Mouse (Mus musculus) adrenal gland, postnatal 10 days (tissue): ENCODE data around the gene Hist1h4a. TPM values are rescaled to one million over a fixed set of nuclear protein-coding genes. Genes with fewer than 3 reads are reported as not detected.

ENCODE experiments used
- DNase-seq: peaks from one replicate; pipeline ENCODE4 v3.0.0; 2021; ENCODE audit warnings: mixed read lengths
- total RNA-seq, 2 experiments: library from RNA; stranded (reverse); gene quantifications; 2 replicates each; pipeline ENCODE4 v1.2.3; 2021

Gene Hist1h4a
- total RNA-seq, 2 experiments from 2014 or later, result 238 to 251 TPM

DNA sequence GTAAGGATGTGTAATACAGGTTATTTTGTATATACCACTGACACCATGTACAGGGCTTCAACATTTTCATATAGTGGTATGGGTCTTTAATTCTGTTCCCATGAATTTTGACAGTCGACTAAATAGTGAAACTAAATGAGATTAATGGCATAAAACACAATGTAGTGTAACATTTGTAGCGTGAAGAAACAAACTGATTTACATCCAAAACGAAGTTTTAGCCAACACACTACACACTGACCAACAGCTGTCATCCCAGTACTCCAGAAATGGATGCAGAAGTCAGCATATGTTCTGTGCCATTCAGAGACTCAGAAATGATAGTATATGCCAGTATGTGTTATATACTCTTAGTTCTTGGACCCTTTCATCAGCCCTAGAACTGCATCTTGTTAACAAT, 3.1 kb downstream of the Hist1h4a start:
- no peak for DNase-seq

DNA sequence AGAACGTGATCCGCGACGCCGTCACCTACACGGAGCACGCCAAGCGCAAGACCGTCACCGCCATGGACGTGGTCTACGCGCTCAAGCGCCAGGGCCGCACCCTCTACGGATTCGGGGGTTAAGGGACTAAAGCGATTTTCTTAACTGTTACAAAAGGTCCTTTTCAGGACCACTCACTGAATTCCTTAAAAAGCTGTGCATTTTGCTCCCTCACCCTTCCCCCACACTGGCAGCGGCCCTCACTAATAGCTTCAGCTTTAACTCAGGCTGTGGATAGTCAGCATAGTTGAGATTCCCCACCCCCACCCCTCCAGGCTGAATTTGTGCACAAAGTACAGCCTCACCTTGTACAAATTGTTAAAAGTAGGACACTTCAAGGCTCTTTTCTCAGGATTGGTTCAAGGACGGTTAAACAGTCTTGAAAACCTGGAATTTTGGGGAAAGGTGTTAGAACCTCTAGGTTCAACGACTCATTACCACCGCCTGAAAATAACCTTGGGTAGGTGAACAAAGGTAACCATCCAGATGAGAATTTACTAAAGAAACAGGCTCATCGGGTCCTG, 3.7 kb downstream of the Hist1h4a start:
- DNase-seq, result no peak

DNA sequence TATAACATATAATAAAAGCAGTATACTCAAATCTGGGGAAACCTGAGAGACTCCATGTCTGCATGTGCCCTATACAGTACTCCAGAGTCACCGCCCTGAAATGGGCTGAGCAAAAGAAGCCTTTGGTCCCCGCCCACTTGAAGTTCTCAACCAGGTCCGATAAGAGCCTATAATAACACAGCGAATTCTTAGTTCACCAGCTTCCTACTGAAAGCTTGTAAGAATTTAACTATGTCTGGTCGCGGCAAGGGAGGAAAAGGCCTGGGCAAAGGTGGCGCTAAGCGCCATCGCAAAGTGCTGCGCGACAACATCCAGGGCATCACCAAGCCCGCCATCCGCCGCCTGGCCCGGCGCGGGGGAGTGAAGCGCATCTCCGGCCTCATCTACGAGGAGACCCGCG, 4.2 kb downstream of the Hist1h4a start, which contains the start of gene Hist1h4b:
Hist1h4b (plus strand) TSS at position 224 of the 400 bp plus-strand sequence.
- peak; percentile 91 for DNase-seq

DNA sequence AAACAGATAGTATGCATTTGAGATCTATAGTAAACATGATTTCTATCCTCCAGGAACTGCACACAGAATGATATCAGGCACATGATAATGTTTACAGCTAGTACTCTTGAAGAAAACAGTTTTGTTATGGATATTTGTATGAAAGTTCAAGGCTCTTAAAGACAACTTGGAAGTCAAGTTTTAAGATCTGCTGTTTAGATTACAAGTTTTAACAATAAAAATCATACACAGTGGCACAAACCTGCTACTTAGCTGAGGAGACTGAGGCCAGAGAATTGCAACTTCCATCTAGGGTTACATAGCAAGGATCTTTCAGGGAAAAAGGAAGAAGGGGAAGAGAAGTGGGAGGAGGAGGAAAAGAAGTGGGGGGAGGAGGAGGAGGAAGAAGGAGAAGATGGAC, 6.0 kb downstream of the Hist1h4a start:
- no peak for DNase-seq

DNA sequence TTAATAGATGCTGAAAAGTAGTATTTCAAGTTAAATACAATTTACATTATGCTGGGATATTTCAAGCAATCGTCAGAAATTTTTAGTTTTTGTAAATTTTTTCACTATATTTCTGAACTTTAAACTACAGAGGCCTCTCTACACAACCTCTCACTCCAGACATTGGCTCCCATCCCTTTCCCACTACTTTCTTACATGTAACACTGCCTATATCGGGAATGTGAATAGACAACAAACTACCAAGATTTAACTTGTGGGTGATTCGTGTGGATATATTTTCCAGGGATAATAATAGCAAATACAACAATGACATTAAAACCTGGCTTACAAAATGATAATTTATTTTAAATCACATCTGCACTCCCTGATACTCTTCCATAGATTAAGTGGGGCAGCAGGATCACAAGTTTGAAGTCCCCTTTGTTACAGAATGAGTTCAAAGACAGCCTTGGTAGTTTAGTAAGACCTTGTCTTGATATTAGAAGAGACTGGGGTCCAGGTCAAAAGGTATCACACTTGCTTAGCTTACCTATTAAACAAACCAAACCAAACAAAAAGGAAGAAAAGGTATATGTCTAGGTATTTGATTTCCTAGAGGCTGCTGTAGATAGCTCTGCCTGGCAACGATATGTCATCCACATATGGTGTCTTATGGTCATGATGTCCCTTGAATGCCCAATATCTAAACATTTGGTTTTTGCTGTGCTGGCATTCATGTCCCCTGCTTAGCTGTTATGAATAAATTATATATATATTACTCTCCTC, 7.5 kb downstream of the Hist1h4a start:
- no peak for DNase-seq

DNA sequence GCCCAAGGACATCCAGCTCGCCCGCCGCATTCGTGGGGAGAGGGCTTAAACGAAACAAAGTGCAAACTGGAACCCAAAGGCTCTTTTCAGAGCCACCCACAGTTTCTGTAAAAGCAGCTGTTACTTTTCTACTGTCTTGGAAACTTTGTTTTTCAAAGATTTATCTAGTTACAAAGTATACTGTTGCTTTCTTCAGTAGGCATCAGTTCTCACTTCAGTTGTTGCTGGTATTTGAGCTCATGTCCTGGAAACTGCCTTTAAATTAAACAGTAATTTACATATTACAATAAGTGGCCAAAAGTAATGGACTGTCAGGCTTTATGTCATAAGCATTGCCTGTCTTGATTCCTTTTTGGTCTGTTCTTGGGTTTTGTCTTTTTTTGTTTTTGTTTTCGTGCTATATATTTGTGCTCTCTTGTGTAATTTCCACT, 8.3 kb downstream of the Hist1h4a start:
- no peak for DNase-seq

DNA sequence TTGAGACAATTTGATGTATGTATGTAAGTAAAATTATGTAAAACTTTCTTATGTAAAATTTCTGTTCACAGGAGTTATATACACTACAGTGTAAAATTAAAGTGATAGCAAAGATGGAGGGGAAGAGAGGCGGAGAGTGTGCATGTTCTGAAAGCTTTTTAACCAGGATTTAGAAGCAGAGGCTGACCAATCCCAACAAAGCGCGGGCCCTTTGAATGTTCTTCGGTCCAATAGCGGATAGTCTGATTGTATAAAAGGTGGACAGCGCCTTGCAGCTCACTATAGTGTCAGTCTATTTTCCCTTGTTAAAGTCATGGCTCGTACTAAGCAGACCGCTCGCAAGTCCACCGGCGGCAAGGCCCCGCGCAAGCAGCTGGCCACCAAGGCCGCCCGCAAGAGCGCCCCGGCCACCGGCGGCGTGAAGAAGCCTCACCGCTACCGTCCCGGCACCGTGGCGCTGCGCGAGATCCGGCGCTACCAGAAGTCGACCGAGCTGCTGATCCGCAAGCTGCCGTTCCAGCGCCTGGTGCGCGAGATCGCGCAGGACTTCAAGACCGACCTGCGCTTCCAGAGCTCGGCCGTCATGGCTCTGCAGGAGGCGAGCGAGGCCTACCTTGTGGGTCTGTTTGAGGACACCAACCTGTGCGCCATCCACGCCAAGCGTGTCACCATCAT, 8.8 kb downstream of the Hist1h4a start, which contains the start of gene Hist1h3b:
Hist1h3b (plus strand) TSS at position 201 of the 675 bp plus-strand sequence.
- DNase-seq, result peak; percentile 93

DNA sequence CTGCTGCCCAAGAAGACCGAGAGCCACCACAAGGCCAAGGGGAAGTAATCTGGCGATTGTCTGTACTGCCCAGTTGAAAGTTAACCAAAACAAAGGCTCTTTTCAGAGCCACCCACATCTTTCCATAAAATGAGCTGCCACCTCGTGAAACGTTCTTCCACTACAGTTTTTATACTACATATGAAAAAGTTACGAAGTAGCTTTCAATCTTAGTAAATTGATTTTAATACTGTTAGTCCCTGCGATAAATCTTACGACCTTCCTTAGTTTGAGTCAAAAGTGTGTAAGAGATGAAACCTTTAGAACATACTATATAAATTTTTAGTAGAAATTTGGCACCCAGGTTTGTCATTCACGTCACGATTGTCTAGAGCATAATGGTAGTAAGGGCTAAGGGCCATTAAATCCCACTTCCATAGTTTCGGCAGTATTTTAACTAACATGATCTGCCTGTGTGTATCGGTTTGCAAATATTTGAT, 9.5 kb downstream of the Hist1h4a start:
- DNase-seq, result no peak

DNA sequence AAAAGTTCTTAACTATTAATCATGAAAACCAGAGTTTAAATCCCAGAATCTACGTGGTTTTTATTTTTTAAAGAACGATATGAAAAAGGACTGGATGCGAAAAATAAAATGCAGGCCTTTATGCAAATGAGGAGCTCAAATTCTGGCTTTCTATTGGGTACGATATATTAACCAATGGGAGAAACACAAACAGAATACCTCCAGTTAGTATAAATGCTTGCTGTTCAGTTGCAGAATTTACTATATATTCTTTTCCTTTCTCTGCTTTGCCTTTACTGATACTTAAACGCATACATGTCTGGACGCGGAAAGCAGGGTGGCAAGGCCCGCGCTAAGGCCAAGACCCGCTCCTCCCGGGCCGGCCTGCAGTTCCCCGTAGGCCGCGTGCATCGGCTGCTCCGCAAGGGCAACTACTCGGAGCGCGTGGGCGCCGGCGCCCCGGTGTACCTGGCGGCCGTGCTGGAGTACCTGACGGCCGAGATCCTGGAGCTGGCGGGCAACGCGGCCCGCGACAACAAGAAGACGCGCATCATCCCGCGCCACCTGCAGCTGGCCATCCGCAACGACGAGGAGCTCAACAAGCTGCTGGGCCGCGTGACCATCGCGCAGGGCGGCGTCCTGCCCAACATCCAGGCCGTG, 10.1 kb downstream of the Hist1h4a start, which contains the start of gene Hist1h2ab:
Hist1h2ab (plus strand) TSS at position 288 of the 639 bp plus-strand sequence.
- peak; percentile 61 for DNase-seq

DNA sequence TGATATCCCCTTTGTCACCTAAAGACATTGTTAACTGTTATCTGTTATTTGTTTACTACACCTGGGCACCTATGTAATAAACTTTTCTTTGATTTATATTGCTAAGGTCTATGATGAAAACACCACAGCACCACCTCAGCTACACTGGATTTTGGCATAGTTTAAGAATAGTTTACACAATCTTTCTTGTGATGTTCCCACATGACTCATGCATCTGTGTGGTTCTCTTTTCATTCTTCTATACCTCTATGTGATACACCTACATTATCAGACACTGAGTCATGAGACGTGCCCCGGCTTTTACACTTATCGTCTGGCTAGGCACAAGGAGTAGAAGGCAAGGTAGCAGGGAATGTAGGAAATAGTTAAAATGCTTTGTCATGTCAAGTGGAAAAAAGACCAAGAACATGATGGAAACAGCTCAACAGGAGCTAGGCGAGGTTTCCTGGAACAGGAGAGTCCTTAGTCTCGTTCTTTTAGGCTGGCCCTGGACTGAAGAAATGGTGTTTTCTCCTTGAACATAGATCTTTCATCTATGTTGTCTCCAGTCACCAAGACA, 11.4 kb downstream of the Hist1h4a start:
- no peak for DNase-seq

DNA sequence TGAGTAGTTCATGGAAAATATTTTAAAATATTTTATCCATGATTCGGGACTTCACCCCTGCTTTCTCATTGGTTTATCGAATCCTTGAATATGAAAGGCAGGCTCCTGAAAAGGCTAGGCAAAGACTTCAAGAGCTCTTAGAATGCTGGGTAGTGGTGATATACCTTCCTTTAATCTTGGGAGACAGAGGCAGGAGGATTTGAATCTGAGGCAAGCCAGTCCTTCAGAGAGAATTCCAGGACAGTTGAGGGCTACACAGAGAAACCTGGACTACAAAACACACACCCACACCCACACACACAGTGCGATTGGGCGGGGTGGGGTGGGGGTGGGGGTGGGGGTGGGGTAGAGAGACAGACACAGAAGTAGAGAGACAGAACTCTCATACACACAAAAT, 13.1 kb downstream of the Hist1h4a start:
- no peak for DNase-seq

DNA sequence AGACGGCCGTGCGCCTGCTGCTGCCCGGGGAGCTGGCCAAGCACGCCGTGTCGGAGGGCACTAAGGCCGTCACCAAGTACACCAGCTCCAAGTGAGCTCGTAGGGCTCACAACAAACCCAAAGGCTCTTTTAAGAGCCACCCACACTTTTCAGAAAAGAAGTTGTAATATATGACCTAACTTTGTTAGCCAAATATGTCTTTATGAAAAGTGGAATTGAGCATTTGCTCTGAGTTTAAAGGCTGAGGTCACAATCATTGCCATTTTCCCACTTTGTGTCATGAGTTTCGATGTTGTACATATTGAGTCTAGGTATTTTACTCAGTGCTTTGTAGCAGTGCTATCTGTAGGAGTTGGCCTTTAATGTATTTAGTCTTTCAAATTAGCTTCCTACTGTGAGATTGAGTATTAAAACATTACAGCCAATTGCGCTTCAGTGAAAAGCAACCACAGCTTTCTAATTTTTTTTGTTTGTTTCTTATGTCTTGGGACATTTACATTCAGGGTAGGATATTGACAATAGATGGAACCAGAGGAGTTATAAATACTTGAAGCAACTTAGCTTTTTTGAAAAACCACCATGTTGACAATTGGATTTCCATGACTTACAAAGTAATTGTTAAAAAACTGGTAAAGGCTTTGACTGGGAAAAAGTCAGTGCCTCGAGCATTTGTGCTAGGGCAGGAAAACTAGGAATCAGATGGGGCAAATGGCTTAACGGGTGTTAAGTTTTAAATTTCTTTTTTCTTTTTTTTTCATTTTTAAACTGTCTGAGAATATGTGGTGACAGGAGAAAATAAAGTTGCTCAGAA, 13.7 kb downstream of the Hist1h4a start:
- DNase-seq, result no peak

DNA sequence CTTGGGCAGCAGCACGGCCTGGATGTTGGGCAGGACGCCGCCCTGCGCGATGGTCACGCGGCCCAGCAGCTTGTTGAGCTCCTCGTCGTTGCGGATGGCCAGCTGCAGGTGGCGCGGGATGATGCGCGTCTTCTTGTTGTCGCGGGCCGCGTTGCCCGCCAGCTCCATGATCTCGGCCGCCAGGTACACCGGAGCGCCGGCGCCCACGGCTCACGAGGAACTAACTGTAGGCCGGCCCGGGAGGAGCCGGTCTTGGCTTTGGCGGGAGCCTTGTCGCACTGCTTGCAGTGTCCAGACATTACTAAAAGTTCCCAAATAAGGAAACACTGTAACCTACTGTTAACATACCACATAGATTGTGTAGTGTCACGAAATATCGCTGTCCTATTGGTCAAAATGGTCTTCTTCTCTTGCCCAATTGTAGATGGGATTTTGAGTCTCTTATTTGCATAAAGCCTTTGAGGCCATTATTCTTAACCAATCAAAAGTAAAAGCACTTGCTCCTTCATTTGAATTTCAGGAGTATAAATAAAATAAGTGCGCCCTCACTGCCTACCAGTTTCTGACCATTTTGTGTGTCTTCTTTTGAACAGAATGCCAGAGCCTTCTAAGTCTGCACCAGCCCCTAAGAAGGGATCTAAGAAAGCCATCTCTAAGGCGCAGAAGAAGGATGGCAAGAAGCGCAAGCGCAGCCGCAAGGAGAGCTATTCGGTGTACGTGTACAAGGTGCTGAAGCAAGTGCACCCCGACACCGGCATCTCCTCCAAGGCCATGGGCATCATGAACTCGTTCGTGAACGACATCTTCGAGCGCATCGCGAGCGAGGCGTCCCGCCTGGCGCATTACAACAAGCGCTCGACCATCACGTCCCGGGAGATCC, 14.6 kb downstream of the Hist1h4a start, which contains the start of gene Hist1h2bb:
Hist1h2bb (plus strand) TSS at position 534 of the 880 bp plus-strand sequence.
- peak; percentile 72 for DNase-seq

DNA sequence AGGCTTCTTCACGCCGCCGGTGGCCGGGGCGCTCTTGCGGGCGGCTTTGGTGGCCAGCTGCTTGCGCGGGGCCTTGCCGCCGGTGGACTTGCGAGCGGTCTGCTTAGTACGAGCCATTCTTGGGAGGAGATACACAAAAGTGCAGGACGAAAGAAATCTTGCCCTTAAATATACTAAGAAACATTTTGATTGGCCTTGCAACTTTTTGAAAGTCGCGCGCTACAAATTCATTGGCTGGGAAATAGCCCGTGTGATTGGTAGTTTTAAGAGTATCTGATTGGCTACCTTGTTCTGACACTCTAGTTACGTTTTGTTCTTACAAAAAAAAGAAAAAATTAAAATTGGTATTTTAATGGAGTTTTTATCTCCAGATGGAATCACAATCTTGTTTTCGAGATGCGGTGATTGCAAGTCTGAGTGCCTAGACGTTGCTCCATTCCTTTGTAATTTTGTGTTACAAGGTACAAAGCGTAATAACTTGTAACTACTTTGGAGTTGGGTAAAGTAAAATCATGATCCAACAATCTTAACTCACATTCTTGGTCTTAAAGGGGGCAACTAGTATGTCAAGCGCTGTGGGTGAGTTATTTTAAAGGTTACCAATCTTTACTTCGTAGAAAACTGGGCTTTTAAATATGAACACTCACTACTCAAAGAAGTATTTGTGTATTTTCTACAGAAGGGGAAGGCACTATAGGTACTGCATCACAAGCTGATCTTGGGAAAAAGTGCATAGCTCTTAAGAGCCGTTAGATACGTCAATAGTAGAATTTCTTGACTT, 15.5 kb downstream of the Hist1h4a start, which contains the start of gene Hist1h3c:
Hist1h3c (minus strand) TSS at position 222 of the 781 bp plus-strand sequence.
- peak; percentile 86 for DNase-seq

DNA sequence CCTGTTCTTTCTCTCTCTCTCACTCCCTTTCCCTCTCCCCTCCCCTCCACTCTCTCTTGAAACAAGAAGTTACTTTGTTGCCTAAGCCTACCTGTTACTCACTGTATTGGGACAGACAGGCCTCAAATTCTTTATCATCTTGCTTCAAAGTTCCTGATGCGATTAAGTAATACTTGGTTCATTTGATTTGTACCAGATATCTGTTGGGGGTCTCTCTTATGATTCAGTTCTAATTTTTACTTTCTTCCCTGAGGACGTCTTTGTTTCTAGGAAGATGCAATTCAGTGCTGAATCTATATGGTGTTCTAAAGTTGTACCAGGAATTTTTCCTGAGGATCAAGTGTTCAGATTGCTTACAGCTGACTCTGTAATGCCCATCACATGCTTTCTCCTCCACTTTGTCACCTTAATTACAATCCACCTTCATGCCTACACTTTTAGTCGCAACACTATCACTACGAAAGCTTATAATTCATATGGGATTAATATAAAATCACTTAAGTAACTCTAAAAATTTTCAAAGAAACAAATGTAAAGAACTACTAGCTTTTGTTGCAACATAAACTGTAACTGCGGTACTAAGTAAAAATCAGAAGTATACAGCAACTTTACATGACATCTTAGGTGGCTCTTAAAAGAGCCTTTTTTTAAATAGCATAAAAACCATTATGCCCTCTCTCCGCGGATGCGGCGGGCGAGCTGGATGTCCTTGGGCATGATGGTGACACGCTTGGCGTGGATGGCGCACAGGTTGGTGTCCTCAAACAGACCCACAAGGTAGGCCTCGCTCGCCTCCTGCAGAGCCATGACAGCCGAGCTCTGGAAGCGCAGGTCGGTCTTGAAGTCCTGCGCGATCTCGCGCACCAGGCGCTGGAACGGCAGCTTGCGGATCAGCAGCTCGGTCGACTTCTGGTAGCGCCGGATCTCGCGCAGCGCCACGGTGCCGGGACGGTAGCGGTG, 16.3 kb downstream of the Hist1h4a start:
- DNase-seq, result no peak

DNA sequence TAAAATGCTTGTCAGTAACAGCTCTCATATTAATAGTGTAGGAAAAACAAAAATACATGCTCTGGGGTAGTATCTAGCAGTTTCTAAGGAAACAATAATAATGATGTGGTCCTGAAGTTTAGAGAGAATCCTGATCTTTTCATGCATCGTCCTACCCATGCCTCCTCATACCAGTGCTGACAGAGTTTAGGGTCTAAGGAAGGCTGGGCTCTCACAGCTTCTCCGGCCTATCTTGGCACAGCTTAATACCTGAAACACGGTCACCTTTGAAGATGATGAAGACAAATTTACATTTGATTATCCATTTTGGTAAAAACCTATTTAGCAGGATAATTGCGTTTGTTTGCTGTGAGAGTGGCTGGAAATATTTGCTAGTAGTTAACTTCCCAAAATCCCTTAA, 17.1 kb downstream of the Hist1h4a start:
- DNase-seq, result no peak

DNA sequence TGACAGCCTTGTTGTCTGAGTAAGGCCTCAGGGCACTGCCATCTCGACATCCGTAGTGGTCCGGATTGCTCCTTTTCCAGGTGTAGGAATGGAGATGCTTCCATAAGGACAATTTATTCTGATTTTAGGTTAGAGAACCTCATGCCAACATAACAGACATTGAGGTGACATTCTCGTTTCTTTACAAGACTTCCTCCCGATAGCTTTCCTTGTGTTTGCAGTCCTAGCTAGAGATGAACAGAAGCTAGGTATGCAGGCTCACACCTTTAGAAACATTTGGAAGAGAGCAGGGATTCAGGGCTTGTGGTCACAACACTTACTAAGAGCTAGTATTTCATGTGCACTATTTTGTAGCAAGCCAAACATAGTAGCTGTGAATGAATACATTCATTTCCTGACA, 17.8 kb downstream of the Hist1h4a start:
- no peak for DNase-seq

DNA sequence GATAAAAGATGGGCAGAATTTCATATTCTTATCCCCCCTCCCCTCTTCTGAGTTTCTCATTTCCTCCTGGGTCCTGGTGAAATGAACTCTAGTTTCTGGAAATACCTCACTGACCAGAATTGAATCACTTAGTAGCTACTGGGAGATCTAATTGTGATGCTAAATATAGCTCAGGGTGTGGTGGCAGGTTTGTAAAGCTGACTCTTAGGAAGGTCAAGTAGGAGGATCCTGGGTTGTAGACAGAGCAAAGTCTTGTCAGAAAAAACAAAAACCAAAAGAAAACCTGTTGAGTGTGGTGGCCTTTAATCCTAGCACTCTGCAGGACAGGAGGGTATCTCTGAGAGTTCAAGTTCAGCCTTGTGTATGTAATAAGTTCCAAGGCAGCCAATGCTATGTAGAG, 19.0 kb downstream of the Hist1h4a start:
- DNase-seq, result no peak
